Mouse (Mus musculus) gastrocnemius, postnatal 36 days (tissue): ENCODE data around the gene Ift140. TPM values are rescaled to one million over a fixed set of nuclear protein-coding genes. Genes with fewer than 3 reads are reported as not detected.

Experiments used
- DNase-seq, 2 experiments: peaks; one replicate each; pipeline ENCODE4 v3.0.0; 2022
- intact Hi-C: fragments of 180-260 bp; cut with DNase I; formaldehyde crosslinking; loops from one replicate; pipeline ENCODE4 v1.15.1; 2025
- long read RNA-seq, 2 experiments: library from polyadenylated mRNA; stranded (forward); transcript quantifications; one replicate each; pipeline ENCODE4 v2.0.0; 2021
- total RNA-seq, 2 experiments: library from RNA; stranded (reverse); gene quantifications; 2 replicates each; pipeline ENCODE4 v1.2.3; 2021

The Ift140 gene
- total RNA-seq = 1 to 10 TPM; 1.7 to 2.0 TPM
- long read RNA-seq, experiment 1, full-length matches to known transcripts = 1 of 3 reads
- long read RNA-seq, experiment 1, partial matches to known transcripts = 2 of 3 reads
- long read RNA-seq, experiment 1, other reads (novel, unspliced or antisense) = 0 of 3 reads
- long read RNA-seq, experiment 2, partial matches to known transcripts = 4 of 5 reads
- long read RNA-seq, experiment 2, other reads (novel, unspliced or antisense) = 1 of 5 reads

DNA sequence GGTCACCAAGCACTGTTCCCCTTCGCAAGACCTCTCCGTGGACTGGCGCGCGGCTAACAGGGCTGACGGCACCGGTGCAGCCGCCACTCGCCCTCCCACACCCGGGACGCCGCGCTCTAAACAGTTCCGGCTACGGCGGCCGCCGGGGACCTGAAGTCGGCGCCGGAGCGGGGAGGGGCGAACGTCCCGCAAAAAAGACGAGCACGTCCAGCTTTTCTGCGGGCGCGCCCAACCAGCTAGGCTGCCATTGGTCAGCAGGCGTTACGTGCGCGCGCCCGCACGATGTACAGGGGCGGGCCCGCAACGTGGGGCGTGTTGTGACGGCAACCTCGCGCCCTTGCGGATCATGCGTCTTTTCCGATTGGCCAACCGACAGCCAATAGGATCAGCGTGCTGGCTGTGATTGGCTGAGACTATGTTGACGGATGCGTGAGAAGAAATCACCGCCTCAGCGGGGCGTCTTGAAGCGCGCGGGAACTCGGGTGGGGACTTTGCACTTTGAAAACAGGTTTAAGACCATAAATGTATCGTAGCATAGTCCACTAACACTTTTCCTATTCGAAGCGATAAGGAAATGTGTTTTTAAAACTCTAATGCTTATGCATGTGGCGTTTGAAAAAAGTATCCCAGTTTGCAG lies at the start of gene Ift140, which contains the start of gene Cramp1l:
TSS of gene Ift140 (plus strand) at position 431 of the 637 bp plus-strand sequence.
TSS of gene Cramp1l (minus strand) at position 134 of the 637 bp plus-strand sequence.
- peak; percentile 97 for DNase-seq
- intact Hi-C loops = loop anchor here (5.0 kb wide), 2 partner anchors 67 to 168 kb away; partner anchors contain the start of gene Tmem204

DNA sequence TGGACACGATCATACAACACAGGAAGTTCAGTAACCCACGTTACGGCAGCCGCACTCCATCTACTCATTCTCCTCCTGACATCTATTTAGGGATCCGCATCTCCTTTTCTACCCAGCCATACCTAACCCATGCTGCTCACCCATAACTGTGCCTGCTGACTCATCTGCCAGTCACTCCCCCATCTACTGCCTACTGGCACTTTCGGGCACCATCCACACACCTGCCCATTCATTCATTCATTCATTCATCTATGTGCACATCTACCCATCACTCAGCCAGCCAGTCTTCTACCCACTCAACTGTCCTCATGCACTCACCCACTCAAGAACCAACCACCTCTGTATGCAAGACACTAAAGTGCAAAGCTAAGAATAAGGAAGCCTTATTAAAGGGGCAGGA lies 28.7 kb upstream of the Ift140 start:
- intact Hi-C loops = no loop called here
- no peak for DNase-seq

DNA sequence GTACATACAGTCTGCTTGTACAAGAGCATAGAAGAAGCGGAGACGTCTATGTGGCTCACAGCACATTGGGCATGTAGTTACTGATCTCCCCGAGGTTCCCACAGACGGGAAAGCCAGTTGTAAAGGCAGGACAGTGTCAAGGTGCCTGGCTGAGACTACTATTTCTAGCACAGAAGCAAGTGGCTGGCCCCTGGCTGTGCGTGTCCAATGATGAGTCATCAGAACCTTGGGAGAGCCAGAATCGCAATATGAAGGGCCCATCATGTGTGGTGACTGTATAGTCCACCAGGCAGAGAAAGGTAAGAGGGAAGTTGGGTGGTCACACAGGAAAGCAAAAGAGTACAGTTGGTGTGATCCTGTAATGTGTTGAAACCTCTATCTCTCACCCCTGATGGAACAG lies 21.2 kb upstream of the Ift140 start:
- intact Hi-C loops = no loop called here
- DNase-seq = no peak

DNA sequence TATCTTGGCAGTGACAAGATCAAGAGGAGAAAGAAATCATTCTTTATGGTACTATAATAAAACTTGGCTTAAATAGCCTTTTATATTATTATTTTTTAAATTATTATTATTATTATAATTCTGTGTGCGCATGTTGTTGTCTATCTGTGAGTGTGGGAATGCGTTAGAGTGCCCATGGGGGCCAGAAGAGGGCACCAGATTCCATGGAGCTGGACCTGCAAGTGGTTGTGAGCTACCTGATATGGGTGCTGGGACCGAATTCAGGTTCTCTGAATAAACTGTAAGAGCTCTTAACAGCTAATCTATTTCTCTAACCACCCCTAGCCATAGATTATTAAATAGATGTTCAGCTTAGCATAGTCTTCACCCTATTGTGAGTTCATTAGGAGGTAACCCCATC lies 10.8 kb upstream of the Ift140 start:
- no peak for DNase-seq
- intact Hi-C loops = no loop called here

DNA sequence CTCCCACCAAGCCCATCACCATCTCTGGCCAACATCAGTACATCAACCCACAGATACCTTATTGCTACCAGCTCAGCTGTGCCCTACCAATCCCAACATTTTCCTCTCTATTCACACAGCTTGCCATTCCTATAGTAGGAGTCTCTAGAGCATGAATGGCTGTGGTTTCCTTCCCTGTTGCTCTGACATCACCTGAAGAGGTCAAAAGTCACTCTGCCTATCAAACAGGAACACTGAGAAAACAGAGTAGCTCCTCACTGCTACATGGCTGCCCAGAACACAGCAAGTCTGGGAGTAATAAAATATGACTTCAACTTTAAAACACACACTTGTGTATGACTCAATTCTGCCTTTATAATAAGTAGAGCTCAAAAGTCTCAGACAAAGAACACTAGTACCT lies 8.4 kb upstream of the Ift140 start:
- intact Hi-C loops = no loop called here
- no peak for DNase-seq

DNA sequence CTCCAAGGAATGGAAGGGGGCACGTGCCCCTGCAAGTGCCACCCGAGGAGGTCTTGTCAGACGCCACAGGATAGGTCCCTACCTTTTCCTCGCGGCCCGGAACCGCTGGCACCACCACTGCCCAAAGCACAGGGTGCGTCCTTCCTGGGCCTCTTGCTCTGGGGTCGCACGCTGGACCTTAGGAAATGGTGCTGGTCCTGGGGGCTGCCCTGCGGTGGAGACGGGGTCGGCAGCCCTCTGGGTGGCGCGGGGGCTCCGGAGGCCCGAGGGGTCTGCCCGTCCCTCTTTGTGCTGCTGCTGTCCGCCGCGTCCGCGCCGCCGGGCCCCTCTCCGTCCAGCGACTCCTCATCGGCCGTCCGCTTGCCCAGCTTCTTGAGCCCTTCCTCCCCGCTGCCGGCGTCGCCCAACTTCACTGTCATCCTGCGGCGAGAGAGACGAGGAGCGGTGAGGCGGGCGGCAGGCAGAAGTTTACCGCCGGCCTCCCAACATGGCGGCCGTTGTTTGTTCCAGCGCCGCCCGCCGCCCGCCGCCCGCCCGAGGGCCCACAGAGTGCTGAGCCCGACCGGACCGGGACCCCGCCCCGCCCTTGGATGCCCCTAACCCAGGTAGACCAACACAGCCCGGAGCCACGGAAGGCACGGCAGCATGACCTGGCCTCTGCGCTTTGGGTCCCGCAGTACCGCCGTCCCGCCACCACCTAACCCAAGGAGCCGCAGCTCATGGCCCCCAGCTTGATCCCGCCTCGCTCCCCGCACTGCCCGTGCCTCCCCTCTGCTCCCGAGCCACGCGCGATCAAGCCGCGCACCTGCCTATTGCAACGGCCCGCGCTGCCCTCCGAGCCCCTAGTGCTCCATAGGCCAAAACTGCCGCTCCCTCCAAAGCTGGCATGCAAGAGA lies 2.0 kb upstream of the Ift140 start:
- intact Hi-C loops = loop anchor here (5.0 kb wide), 1 partner anchor 77 kb away; the partner anchor contains the start of gene Mapk8ip3

DNA sequence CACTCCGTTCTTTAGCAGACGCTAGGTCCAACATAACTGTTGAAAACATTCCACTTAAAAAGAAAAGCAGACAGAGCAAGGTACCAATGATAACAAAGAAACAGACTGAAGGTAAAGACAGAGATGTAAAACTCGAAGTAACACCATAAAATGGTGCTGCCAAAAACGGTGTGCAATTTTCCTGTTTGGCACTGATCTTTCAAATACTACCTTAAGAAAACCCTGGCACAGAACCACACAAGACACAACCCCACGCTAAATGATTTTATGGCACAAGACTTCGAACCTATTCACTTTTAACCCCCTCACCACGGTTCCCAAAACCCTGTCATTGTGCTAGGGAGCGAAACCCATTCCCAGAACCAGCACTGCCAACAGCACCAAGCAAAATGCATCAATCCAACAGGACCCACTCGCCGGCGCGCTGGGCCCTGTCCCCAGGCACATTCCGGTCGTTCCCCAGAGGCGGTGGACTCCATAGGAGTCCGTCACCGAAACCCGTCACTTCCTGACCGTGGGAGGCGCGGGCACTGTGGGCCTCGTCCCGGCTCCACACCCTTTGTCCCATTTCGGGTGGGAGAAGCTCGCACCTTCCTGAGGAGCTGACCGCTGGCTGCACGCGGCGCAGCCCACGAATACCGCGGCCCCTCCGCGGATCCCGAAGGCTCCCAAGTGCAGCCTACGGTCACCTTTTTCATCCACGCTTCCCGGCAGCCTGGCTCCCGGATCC lies 879 bp upstream of the Ift140 start:
- DNase-seq = no peak
- intact Hi-C loops = loop anchor here (5.0 kb wide), 3 partner anchors 67 to 168 kb away; partner anchors contain the start of genes Mapk8ip3 and Tmem204

More for the DNA sequence above, 2.0 kb upstream of the Ift140 start:
- peak; percentile 12 to 34 for DNase-seq

DNA sequence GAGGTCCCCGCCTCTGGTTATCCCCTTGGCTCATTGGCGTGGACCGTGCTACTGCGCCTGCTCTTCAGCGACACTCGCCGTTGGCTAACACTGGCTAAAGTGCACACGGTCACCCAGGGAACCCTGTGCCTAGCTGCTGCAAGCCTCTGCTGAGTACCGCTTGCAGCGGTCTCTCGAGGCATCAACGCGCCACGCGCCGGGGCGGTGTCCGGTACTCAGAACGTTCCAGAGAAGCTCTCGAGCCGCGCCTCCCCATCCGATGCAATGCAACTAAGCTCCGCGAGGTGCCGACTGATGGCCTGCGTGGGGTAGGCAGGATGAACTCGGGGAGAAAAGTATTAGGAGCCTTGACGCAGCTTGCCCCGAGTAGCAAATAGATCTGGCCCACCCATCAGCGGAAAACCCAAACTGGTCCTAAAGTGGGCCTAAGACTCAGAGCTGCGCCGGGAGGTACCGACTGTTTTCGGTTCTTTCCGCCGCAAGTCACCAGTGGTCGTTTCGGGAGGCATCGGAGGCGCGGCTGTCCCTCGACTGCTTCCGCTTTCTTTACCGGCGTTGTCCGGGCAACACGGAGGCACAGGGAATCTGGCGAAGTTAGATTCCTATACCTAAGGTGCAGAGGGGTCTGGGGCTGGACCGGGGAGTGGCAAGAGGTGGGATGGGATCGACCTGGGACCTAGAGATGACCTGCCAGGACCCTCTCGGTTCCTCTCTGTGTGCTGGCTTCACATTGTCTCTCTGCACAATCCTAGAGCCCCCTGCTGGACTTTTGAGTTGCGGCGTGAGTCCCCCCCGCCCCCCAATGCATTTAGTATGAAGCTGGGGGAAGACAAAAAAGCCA lies 627 bp downstream of the Ift140 start:
- DNase-seq = peak; percentile 58 to 70
- intact Hi-C loops = loop anchor here (5.0 kb wide), 2 partner anchors 66 to 169 kb away; partner anchors contain the start of gene Tmem204

DNA sequence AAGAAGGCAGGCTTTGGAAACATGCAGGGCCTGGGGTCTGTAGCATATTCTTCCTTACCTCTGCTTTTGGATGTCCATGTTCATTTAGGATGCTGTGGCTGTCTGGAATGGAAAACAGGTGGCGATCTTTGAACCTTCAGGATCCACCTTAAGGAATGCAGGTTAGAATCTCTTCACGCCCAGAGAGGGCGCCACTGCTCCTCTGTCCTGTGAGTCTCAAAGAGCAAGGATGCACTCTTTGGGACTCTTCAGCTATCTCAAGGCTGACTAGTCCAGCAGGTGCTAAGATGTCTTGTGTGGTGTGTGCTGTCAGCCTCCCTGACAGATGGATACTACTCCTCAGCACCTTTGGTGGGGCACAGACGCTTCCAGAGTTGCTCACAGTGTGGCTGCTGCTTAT lies 20.3 kb downstream of the Ift140 start:
- intact Hi-C loops = no loop called here
- DNase-seq = no peak

DNA sequence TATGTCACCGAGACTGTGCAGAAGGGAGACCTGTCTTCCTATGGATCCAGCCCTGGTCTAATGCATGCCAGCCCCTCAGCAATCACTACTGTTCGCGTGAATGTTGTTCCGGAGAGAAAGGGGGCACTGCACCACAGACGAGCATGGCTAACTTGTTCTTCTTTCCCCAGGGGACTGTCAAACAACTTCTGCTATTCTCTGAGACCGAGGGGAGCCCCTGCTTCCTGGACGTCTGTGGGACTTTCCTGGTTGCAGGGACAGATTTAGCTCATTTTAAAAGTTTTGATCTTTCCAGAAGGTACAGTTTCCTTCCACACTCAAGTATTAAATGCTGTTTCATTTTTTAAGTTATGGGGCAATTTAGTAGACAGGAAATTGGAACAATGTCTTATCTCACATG lies 29.0 kb downstream of the Ift140 start:
- intact Hi-C loops = no loop called here
- DNase-seq = no peak

DNA sequence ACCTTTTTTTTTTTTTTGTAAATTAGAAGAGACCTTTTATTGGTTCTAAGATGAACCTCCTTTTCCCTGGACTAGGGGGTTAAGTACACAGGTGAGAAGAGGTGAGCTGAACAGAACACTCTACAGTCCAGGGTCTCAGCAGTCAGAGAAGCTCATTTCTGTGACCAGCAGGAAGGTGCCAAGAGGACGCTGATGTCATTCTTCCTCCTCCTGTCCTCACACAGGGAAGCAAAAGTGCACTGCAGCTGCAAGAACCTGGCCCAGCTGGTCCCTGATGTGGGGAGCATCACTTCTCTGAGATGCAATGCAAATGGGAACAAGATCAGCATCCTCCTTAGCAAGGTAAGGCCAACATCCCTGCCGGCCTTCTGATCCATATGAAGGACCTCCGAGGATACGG lies 29.4 kb downstream of the Ift140 start:
- no peak for DNase-seq
- intact Hi-C loops = no loop called here

DNA sequence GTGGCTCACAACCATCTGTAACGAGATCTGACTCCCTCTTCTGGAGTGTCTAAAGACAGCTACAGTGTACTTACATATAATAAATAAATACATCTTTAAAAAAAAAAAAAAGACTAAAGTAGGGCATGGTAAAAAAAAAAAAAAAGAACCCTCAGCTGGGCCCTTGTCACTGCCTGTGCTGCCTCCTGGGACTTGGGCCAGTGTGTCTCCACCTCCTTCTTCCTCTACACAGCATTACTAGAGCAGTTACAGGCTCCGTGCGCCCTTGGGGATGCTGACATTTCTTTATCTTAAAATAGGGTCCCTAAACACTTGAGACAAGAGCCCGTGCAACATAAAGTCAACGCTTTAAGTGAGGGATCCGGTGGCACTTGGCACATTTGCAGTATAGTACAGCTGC lies 31.3 kb downstream of the Ift140 start:
- intact Hi-C loops = no loop called here
- no peak for DNase-seq

DNA sequence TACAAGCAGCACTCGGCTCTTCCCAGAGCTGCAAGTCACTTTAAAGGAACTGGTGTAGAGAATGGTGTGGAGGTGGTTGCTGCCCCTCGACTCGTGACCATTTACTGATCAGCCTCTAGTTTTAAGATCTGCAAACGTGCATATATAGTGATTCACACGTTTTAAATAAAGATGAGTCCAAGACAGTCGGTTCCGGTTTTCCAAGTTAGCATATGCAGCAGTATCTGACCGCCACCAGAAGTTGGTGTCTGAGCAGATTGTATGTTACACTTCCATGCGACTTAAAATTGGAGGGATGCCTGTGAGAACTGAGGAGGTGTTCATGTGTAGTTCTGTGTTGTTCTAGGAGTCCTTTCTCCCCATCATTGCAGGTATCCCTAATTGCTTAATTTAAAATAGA lies 37.4 kb downstream of the Ift140 start:
- no peak for DNase-seq
- intact Hi-C loops = no loop called here

DNA sequence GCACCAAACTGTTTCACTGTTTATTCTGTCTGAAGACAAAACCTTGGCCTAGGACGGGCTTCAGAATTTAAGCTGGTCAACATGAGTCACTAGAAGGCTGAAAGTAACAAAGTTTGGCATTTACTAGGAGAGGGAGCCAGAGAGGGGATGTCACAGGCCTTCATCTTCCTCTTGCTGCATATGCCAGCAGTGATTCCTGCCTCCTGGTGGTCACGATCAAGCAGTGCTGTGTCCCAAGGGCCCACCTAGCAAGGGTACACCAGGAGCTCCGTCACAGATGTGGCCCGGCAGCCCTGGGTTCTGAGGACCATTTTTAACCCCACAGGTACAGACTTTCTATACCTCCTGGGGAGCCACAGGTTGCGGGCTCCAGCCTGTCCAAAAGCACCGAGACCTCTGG lies 41.2 kb downstream of the Ift140 start:
- no peak for DNase-seq
- intact Hi-C loops = no loop called here

DNA sequence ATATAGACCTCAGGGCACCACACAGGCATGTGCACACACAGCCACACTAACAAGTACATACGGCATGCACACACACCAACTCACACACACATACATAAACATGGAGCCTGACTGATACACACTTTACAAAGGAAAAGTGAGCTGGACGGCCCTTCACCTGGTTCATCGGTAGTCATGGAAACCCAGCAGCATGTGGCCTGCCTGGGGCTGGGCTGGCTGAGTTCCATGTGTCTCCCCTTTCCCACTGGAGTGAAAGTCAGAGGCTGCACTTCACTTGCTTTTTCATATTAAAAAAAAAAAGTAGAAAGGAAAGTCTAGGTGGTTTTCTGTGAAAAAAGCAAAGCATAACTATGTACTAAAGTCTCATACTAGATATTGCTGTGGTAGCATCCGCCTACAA lies 47.4 kb downstream of the Ift140 start:
- no peak for DNase-seq
- intact Hi-C loops = no loop called here

DNA sequence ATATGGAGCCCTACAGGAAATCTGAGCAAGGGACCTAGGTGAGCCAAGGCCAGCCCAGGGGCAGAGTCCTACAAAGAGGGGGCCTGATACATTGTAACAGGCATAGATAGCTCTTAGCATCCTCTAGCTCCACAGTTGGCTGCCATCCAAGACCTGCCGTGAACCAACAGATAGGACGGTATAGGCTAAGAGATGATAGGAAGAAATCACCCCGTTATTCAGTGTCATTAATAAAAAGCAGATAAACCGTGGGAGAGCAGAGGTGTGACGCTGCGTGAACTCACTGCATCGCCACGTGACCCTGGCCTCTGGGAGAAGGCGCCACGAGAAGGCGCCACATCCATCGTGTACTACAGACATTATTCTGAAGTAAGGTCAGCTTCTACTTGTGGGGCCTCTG lies 48.0 kb downstream of the Ift140 start:
- no peak for DNase-seq
- intact Hi-C loops = no loop called here

DNA sequence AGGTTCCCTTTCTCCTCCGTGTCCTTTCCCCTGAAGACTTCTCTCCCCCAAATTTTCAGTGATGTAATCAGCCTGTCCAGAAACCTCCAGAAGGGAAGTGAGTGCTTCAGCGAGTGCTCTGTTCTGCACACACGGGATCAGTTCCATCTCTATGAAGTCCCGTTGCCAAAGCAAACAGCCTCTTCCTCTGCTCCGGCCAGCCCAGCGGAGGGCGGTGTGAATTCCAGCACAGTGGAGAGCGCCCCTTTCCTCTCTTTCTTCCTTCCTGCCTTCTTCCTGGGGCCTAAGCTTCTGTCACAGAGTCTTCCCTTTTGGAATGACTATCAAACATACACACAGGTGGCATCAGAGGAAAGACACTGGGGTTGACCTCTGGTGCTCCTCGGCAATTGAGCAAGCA lies 48.5 kb downstream of the Ift140 start:
- intact Hi-C loops = no loop called here
- DNase-seq = peak in 1 of 2 experiments; percentile 62

DNA sequence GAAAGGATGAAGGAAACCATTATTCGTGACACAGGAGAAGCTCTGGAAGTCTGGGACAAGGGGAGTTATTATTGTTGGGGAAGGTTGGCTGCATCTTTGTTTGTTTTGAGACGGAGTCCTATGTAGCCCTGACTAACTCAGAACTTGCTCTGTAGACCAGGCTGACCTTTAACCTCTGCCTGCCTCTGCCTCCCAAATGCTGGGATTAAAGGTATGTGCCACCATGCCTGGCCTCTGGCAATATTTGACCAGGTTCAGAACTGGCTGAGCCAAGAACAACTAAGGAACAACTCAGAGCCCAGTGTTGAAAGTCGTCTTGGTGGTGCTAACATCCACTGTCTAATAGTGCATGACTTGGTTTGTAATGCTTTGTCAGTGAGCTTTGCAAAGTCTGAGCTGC lies 49.3 kb downstream of the Ift140 start:
- no peak for DNase-seq
- intact Hi-C loops = no loop called here

DNA sequence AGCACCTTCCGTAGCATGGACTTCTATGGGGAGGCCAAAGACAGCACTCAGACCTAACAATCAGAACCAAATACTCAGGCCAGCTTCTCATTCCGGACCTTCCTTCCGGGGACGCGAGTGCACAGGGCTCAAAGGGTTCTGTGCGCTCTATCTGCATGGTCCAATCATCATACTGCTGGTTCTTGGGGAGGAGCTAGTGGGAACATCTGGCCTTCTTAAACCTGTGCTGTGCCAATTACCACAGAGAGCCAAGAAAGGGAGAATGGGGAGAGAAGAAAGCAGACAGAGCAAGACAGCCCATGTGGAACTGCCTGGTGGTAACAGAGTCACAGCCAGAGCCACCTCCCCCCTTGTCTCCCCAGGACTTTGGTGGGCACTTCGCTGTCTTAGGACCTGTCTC lies 50.7 kb downstream of the Ift140 start:
- no peak for DNase-seq

DNA sequence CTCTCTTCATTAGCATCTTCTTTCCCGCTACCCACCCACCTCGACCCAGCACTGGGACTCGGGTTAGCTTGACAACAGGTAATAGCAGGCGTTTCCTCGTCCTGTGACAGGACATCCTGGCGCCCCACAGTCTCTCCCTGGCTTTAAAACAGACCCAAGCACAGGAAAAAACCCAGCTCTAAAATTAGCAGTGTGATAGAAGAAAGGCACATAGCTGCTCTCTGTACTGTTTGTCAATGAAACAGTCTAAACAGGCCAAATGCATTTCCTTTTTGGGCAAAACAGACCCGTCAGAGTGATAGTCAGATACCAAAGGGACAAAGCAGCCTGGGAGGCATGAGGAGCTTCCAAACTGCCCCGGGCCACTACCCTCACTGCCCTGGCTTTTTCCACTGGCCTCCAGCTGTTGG lies 51.6 kb downstream of the Ift140 start:
- intact Hi-C loops = no loop called here
- no peak for DNase-seq

More for the DNA sequence above, 50.7 kb downstream of the Ift140 start:
- intact Hi-C loops = no loop called here
